Mouse (Mus musculus) small intestine, adult 2 months (tissue): Measurements from ENCODE around the gene Rptor. TPM values are rescaled to one million over a fixed set of nuclear protein-coding genes. Genes with fewer than 3 reads are reported as not detected.

Source experiments
- H3K27ac ChIP-seq: fragments of 200-500 bp; 2 replicates; pipeline ENCODE4 v1.5.1; 2012; ENCODE audit warnings: low read depth, low read length, control low read depth, inconsistent platforms; ENCODE audit not compliant: insufficient read depth
- H3K27me3 ChIP-seq: fragments of 200-500 bp; 2 replicates; pipeline ENCODE4 v1.6.1; 2012; ENCODE audit warnings: mild to moderate bottlenecking, moderate library complexity, low read length, inconsistent platforms; ENCODE audit not compliant: control insufficient read depth, insufficient read depth
- H3K36me3 ChIP-seq: fragments of 200-500 bp; 2 replicates; pipeline ENCODE4 v1.6.1; 2012; ENCODE audit warnings: mild to moderate bottlenecking, low read length, control low read depth, inconsistent platforms; ENCODE audit not compliant: control insufficient read depth, insufficient read depth
- H3K4me1 ChIP-seq: fragments of 200-500 bp; 2 replicates; pipeline ENCODE4 v1.6.1; 2012; ENCODE audit warnings: low read length, inconsistent platforms, mixed read lengths; ENCODE audit not compliant: control insufficient read depth, insufficient read depth, insufficient read length
- H3K4me3 ChIP-seq: fragments of 200-500 bp; 2 replicates; pipeline ENCODE4 v1.5.1; 2012; ENCODE audit warnings: low read depth, mild to moderate bottlenecking, control low read depth, inconsistent platforms, low read length, moderate library complexity
- CTCF ChIP-seq: fragments of 200-500 bp; IDR thresholded peaks from 2 replicates; pipeline ENCODE4 v1.5.1; 2012; ENCODE audit warnings: low read depth, mild to moderate bottlenecking, control low read depth, inconsistent platforms, low read length, moderate library complexity, mixed read lengths; ENCODE audit not compliant: insufficient replicate concordance, insufficient read length; ENCODE audit errors: extremely low read depth
- POLR2A ChIP-seq: fragments of 200-500 bp; IDR thresholded peaks from 2 replicates; pipeline ENCODE4 v1.6.1; 2012; ENCODE audit warnings: low read depth, mild to moderate bottlenecking, control low read depth, inconsistent platforms, low read length, moderate library complexity
- WGBS: fragments of 180-500 bp; shearing (Covaris S2); methylation state at CpG from one replicate; pipeline ENCODE4 v1.1.7; 2018; 5-methylcytosine and 5-hydroxymethylcytosine counted together
- polyA plus RNA-seq: library from polyadenylated mRNA; depleted of rRNA; stranded (reverse); fragments of >200 nt; gene quantifications from 2 replicates; pipeline ENCODE4 v1.2.3, GENCODE M21; 2012

The Rptor gene
- polyA plus RNA-seq, 1 experiment: 26.8 TPM

DNA sequence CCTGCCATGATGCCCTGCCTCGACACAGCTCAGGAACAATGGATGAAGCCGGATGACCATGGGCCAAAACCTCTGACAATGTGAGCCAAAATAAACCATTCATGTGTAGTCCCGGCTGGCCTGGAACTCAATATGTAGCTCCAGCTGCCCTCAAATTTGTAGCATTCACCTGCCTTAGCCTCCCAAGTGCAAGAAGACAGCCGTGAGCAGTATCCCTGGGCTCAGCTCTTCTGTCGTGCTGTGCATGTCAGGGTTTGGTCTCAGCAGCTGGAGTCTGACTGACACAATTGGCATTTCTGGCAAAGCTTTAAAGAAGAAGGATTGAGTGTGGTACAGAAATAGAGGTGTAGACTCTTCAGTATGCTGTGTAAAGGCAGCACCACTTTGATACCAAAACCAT is 276.9 kb downstream of the Rptor start:
- H3K36me3 ChIP-seq: peaks cover 18% of the 10 kb centered on the region
- H3K4me3 ChIP-seq: no peak overlapping the region
- H3K27me3 ChIP-seq: no peaks in the 10 kb centered on the region
- TF ChIP-seq CTCF (no peak), POLR2A (no peak)
- 90% methylated on average over 5 of the region's 5 CpGs for whole genome bisulfite sequencing
- no peaks in the 10 kb centered on the region for H3K4me1 ChIP-seq
- no peak overlapping the region for H3K27ac ChIP-seq

DNA sequence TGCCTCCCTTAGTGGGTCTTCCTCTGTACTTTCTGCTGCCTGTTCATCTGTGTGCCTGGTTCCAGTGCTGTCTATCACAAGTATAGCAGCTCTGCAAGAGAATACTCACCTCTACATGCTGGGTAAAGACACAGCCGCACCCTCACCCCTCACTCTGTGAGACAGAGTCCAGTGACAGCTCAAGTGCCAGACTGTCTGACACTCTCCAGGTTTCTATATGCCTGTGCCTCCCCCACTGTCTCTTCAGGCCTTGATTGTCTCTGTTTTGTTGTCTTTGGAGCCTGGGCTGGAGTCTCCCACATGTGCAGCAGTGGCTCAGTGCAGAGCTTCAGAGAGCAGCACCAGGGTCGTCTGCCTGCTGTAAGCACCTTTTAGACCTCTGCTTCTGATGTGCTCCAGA is 280.9 kb downstream of the Rptor start:
- H3K4me3 ChIP-seq: no peak overlapping the region
- WGBS: 78% methylated on average over 2 of the region's 2 CpGs
- no peak for TF ChIP-seq POLR2A
- TF ChIP-seq CTCF: no peak
- no peaks in the 10 kb centered on the region for H3K4me1 ChIP-seq
- no peak overlapping the region for H3K27ac ChIP-seq
- no peaks in the 10 kb centered on the region for H3K27me3 ChIP-seq
- peaks cover 25% of the 10 kb centered on the region for H3K36me3 ChIP-seq

DNA sequence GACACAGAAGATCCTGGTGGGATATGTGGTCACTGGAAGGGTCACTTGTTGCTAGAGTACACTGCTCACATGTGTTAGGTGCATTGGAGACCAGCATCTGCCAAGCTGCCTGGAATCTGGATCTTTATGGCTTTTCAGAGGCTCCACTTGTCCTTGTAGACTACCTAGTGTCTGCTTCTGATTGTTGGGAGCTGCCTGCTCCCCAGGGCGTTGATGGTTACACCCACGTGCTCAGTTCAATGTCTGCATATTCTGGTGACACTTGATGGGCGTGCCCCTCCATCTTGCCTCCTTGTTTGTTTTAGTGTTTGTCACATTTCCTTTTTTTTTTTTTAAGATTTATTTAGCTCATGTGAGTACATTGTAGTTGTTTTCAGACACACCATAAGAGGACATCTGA is 287.3 kb downstream of the Rptor start:
- Histone ChIP-seq H3K36me3 (peaks cover 22% of the 10 kb centered on the region), H3K4me1 (peaks cover 5% of the 10 kb centered on the region; the same call in 1 of the 2 replicates), H3K27ac (no peak overlapping the region), H3K4me3 (no peak overlapping the region), H3K27me3 (no peaks in the 10 kb centered on the region)
- 79% methylated on average over 3 of the region's 3 CpGs for WGBS
- TF ChIP-seq CTCF: no peak
- TF ChIP-seq POLR2A: no peak

DNA sequence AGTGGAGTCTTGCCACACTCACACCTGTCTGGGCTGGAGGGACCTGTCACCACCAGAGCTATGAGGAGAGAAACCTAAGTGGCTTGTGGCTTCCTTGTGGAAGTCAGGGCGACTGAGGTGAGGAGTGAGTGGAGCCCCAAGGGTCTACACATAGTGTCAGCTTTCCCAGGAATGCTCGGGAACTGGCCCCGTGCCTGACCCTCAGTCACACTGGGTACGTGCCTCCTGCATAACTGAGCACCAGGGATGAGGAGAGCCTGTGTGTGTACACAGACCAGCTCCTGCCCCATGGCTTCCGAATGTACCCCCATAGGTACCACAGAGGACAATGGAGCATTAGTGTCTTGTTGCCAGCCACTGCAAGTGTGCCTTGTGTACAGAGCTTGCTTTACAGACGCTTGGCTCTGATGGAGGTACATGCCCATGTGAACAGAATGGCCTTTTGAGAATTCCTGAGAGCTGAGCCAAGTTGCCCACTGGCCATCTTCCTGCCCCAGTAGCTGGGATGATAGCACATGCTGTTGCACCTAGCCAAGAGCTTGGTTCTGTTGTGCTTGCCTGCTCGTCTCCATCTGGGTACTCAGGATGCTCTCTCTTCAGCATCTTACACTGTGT is 289.0 kb downstream of the Rptor start:
- Histone ChIP-seq H3K4me1 (peaks cover 7% of the 10 kb centered on the region; the same call in 1 of the 2 replicates), H3K27me3 (no peaks in the 10 kb centered on the region), H3K4me3 (no peak overlapping the region), H3K36me3 (peaks cover 18% of the 10 kb centered on the region), H3K27ac (no peak overlapping the region)
- no peak for TF ChIP-seq POLR2A
- no peak for TF ChIP-seq CTCF
- WGBS: 90% methylated on average over 7 of the region's 7 CpGs

DNA sequence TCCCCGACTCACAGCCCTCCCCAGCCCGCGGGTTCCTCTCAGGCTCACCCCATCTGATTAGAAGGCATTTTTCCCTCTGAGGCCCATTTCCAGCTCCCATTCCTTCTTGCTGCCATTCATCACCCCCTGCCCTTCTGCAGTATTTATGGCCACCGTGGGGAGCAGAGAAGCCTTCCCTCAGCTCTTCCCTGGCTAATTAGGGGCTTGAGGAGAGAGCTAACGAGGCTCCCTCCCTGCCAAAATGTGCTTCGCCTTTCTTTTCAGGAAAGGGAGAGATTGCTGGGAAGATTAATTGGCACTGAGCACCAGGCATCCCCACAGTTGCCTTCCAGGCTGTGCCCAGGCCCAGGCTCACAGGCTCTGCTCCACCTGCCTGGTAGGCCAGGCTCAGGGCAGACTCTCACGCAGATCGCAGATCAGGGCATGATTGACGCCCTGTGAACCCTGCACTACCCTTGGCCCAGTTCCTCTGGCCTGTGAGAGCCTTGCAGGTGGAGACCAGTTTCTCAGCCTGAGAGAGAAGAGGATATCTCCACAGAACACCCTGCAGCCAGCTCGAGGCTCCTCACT is 291.0 kb downstream of the Rptor start:
- peaks cover 19% of the 10 kb centered on the region for H3K36me3 ChIP-seq
- no peak overlapping the region for H3K4me3 ChIP-seq
- TF ChIP-seq POLR2A (no peak), CTCF (no peak)
- H3K27ac ChIP-seq: no peak overlapping the region
- H3K4me1 ChIP-seq: peaks cover 7% of the 10 kb centered on the region; the same call in 1 of the 2 replicates
- H3K27me3 ChIP-seq: no peaks in the 10 kb centered on the region
- WGBS: 83% methylated on average over 10 of the region's 10 CpGs

DNA sequence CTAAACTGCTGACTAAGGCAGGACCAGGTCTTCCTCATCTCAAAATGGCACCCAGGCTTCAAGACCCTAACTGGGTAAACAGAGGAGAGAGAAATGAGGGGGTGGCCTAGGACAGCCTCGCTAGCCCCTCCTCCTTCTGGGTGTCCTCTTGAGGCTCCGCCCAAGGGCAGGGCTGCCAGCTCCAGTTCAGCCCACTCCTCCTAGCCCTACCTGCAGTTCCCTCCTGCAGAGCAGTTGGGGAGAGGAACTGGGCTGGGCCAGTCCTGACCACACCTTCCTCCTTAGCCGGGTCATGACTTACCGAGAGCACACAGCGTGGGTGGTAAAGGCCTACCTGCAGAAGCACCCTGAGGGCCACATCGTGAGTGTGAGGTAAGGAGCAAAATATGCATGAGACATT is 291.9 kb downstream of the Rptor start:
- TF ChIP-seq CTCF: no peak
- no peak for TF ChIP-seq POLR2A

DNA sequence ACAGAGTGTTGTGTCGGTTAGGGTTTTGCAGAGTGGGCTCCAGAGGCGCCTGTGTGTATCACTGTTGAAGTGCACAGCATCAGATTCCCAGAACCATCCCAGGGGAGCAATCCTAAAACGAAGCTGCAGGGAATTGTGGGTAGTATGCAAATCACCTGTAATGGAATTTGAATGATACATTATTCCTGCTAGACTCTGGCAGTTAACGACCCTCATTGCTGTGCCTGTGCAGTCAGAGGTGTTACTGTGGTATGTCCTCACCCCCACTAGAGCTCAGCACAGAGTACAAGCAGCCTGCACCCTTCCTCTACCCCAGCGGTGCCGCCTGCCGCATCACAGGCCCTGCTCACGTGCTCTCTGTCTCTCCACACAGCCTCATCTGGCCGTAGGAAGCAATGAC is 294.3 kb downstream of the Rptor start:
- TF ChIP-seq CTCF: no peak
- no peak for TF ChIP-seq POLR2A
- Histone ChIP-seq H3K4me3 (no peak overlapping the region), H3K36me3 (peaks cover 15% of the 10 kb centered on the region; the same call in 1 of the 2 replicates), H3K4me1 (peaks cover 7% of the 10 kb centered on the region; the same call in 1 of the 2 replicates), H3K27ac (no peak overlapping the region), H3K27me3 (no peaks in the 10 kb centered on the region)
- WGBS: 86% methylated on average over 9 of the region's 9 CpGs

More for the DNA sequence above, 291.9 kb downstream of the Rptor start:
- Histone ChIP-seq H3K4me1 (peaks cover 7% of the 10 kb centered on the region; the same call in 1 of the 2 replicates), H3K27me3 (no peaks in the 10 kb centered on the region), H3K27ac (no peak overlapping the region), H3K36me3 (peaks cover 18% of the 10 kb centered on the region; the same call in 1 of the 2 replicates), H3K4me3 (no peak overlapping the region)
- WGBS: 53% methylated on average over 6 of the region's 6 CpGs

DNA sequence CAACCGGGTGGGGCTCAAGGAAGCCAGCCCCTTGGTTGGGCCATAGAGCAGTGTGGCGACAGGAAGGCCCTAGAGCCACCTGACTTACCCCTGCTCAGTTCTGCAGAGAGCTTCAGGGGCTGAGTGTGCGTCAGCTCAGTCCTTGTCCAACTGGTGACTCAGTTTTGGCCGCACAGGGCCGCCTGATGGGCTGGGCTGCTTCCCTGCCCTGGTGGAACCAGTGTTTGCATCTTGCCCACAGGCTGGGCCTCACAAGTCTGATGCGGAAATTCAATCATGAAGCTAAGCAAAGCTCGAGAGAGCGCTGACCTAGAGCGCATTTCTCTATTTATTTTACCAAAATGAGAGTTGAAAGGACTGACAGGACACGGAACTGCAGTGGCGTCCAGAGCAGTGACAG is 296.3 kb downstream of the Rptor start:
- Histone ChIP-seq H3K27me3 (no peaks in the 10 kb centered on the region), H3K27ac (no peak overlapping the region), H3K4me3 (no peak overlapping the region), H3K36me3 (peaks cover 15% of the 10 kb centered on the region; the same call in 1 of the 2 replicates), H3K4me1 (peaks cover 7% of the 10 kb centered on the region; the same call in 1 of the 2 replicates)
- TF ChIP-seq POLR2A (no peak), CTCF (no peak)
- 89% methylated on average over 11 of the region's 11 CpGs for WGBS
